Mouse (Mus musculus) heart, embryonic 10.5 days (tissue): ENCODE measurements around the gene Pdgfb. TPM values are rescaled to one million over a fixed set of nuclear protein-coding genes. Genes with fewer than 3 reads are reported as not detected.

Experiments used
- DNase-seq: peaks from one replicate; pipeline ENCODE4 v3.0.0-alpha.2; 2017; ENCODE audit warnings: low spot score
- H3K27ac ChIP-seq: fragments of 300-500 bp; sonication (generic); 2 replicates; pipeline ENCODE4 v1.5.1; 2016; ENCODE audit warnings: mild to moderate bottlenecking
- H3K27me3 ChIP-seq: fragments of 300-500 bp; sonication (generic); 2 replicates; pipeline ENCODE4 v1.6.1; 2016; ENCODE audit warnings: mild to moderate bottlenecking; ENCODE audit not compliant: poor library complexity, insufficient read depth, severe bottlenecking
- H3K36me3 ChIP-seq: fragments of 300-500 bp; sonication (generic); 2 replicates; pipeline ENCODE4 v1.6.1; 2016; ENCODE audit warnings: mild to moderate bottlenecking, moderate library complexity
- H3K4me1 ChIP-seq: fragments of 300-500 bp; sonication (generic); 2 replicates; pipeline ENCODE4 v1.6.1; 2016; ENCODE audit warnings: mild to moderate bottlenecking
- H3K4me3 ChIP-seq: fragments of 300-500 bp; sonication (generic); 2 replicates; pipeline ENCODE4 v1.5.1; 2016; ENCODE audit warnings: mild to moderate bottlenecking, moderate library complexity
- H3K9me3 ChIP-seq: fragments of 300-500 bp; sonication (generic); 2 replicates; pipeline ENCODE4 v1.6.1; 2016; ENCODE audit warnings: mild to moderate bottlenecking, moderate library complexity
- WGBS: fragments of 180-500 bp; shearing (Covaris S2); methylation state at CpG from one replicate; pipeline ENCODE4 v1.1.7; 2016; 5-methylcytosine and 5-hydroxymethylcytosine counted together
- polyA plus RNA-seq: library from polyadenylated mRNA; unstranded; fragments of >200 nt; fragmentation: Nextera tagmentation; extraction: Ambion mirVana; gene quantifications from 2 replicates; pipeline ENCODE4 v1.2.1, GENCODE M21; 2016

Pdgfb gene
- polyA plus RNA-seq, 1 experiment from 2014 or later: 1.9 TPM

DNA sequence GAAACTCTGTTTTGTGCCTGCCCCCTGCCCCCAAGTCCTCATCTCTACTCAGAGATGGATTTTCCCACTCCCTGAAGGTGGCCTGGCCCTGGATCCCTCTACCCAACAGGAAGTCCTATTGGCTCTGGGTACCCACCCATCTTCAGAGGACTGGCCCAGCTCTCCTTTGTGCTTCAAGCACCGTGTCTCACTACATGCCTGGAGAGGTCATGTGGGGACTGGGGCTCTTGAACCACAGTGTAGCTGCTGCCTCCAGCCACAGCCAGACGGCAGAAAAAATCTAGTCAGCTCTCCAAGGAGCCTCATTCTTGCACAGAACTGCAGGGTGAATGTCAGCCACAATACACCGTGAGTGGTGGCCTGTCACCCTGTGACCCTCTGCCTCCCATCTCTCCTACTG lies 16.8 kb downstream of the Pdgfb start:
- Histone ChIP-seq H3K27ac (no peak overlapping the region), H3K36me3 (no peaks in the 10 kb centered on the region), H3K27me3 (peaks cover 14% of the 10 kb centered on the region), H3K4me1 (peaks cover 30% of the 10 kb centered on the region), H3K4me3 (no peak overlapping the region), H3K9me3 (no peaks in the 10 kb centered on the region)
- WGBS: 41% methylated on average over 3 of the region's 3 CpGs
- DNase-seq: no peak

DNA sequence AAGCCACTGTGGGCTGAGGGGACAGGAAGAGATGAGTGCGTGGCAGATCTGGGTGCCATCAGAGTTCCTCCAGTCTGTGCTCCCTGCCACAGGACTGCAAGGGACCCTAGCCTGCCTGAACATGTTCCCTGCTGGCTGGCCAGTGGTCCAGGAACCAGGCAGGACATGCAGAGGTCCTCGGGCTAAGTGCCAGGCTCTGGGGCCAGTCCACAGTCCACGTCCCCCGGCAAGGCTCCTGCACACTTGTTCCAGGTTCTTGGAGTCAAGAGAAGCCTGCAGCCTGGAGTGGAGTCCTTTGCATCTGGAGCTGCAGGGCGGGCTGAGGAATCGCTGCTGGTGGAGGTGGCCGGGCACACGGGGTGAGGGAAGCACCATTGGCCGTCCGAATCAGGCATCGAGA lies 18.0 kb downstream of the Pdgfb start:
- peaks cover 25% of the 10 kb centered on the region for H3K4me1 ChIP-seq
- H3K27me3 ChIP-seq: peaks cover 19% of the 10 kb centered on the region
- no peak overlapping the region for H3K27ac ChIP-seq
- no peaks in the 10 kb centered on the region for H3K9me3 ChIP-seq
- WGBS: 92% methylated on average over 11 of the region's 11 CpGs
- no peak for DNase-seq
- no peak overlapping the region for H3K4me3 ChIP-seq
- H3K36me3 ChIP-seq: no peaks in the 10 kb centered on the region

DNA sequence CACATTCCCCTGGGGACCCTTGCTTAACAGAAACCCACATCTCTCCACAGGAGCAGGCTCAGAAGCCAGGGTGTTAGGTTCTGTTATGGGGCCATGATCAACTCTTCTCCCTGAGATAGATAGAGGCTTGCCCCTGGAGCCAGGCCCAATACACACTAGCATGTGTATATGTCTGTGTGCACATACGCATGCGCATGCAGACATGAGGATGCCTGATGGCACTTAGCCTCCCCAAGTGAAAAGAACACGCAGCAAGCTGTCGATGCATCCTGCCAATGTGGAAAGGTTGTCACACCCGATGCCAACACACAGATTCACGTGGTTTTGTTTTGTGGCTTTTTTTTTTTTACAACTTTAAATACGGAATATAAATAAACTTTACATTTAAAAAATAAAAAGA lies 19.2 kb downstream of the Pdgfb start:
- DNase-seq: no peak
- peaks cover 15% of the 10 kb centered on the region for H3K4me1 ChIP-seq
- 89% methylated on average over 7 of the region's 7 CpGs for WGBS
- no peaks in the 10 kb centered on the region for H3K36me3 ChIP-seq
- peaks cover 20% of the 10 kb centered on the region for H3K27me3 ChIP-seq
- H3K9me3 ChIP-seq: no peaks in the 10 kb centered on the region
- H3K27ac ChIP-seq: no peak overlapping the region
- H3K4me3 ChIP-seq: no peak overlapping the region

DNA sequence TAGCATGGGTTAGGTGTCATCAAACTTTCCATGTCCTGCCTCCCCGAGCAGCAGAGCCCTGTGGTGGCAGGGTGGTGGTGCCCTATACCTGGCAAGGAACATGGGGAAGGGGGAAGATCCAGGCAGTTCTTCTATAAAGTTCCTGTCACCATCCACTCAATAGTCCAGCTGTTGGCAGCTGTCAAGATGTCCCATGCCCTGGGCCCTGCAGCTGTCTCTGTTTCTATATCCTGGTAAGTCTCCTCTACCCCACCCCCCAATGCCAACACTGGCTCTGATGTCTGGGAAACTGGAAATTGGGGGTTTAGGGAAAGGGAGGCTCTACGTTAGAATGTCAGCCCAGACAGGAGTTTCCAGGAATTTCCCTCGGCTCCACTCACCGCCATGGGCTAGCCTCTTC lies 20.2 kb downstream of the Pdgfb start:
- H3K27me3 ChIP-seq: peaks cover 23% of the 10 kb centered on the region
- H3K27ac ChIP-seq: no peak overlapping the region
- H3K9me3 ChIP-seq: no peaks in the 10 kb centered on the region
- H3K36me3 ChIP-seq: no peaks in the 10 kb centered on the region
- no peak for DNase-seq
- H3K4me3 ChIP-seq: no peak overlapping the region
- 76% methylated on average over 4 of the region's 4 CpGs for WGBS
- H3K4me1 ChIP-seq: peaks cover 9% of the 10 kb centered on the region; the same call in 1 of the 2 replicates

DNA sequence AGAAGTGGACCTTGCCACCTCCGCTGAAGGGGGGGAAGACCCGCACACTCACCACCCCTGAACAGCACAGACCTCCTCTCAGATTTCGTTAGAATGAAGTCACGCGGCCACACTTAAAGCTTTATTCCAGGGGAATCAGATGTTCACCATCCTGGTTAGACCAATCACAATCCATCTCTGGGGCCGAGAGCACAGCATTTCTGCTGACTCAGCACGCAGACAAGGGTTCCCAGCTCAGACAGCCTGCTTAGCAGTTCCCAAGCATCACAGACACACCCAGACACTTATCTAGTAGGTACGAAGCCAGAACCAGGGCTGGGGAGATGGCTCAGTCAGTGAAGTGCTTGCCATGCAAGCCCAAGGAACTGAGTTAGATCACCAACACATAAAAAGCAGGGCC lies 28.6 kb downstream of the Pdgfb start:
- Histone ChIP-seq H3K27ac (no peak overlapping the region), H3K4me1 (peaks cover 18% of the 10 kb centered on the region), H3K4me3 (no peak overlapping the region), H3K27me3 (peaks cover 18% of the 10 kb centered on the region), H3K36me3 (no peaks in the 10 kb centered on the region), H3K9me3 (no peaks in the 10 kb centered on the region)
- WGBS: 71% methylated on average over 8 of the region's 8 CpGs
- no peak for DNase-seq

DNA sequence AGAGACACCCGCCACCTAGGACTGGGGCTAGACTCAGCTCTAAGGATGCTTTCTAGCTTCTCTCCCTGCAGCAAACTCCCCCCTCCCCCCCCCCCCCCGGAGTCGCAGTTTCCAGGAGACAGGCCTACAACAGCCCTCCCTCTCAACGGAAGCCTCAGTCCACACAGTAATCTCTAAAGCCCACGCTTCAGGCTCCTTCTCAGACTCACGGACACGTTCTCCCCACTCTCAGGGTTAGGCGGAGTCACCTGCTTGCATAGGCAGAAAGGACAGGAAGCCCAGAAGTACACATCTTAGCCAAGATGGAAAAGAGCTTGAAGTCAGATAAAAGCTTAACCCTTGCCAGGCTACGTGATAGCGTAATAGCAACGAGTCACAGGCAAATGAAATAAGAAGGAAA lies 29.3 kb downstream of the Pdgfb start:
- Histone ChIP-seq H3K27ac (no peak overlapping the region), H3K36me3 (no peaks in the 10 kb centered on the region), H3K4me1 (peaks cover 23% of the 10 kb centered on the region)

DNA sequence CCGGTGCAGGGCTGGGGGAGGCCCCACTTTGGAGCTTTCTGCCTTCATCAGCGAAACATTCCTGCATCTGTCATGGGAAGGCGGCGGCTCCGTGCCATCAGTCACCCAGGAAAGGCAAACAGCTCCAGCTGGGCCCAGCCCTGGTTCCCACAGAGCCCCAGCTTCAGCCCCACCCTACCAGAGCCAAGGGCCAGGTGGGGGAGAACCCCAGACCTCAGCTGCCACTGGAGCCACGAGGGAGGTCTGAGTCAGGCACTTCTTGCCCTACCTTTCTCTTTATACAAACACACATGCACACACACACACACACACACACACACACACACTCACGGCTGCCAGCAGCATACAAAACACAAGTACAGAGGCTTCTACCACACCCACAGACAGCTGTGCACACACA lies 30.6 kb downstream of the Pdgfb start:
- WGBS: 44% methylated on average over 7 of the region's 7 CpGs
- Histone ChIP-seq H3K27ac (peak overlapping the region; percentile 42; the same call in 1 of the 2 replicates), H3K4me3 (no peak overlapping the region), H3K27me3 (peaks cover 17% of the 10 kb centered on the region), H3K36me3 (no peaks in the 10 kb centered on the region), H3K4me1 (peaks cover 23% of the 10 kb centered on the region), H3K9me3 (no peaks in the 10 kb centered on the region)
- no peak for DNase-seq

More for the DNA sequence above, 29.3 kb downstream of the Pdgfb start:
- DNase-seq: no peak
- peaks cover 19% of the 10 kb centered on the region for H3K27me3 ChIP-seq
- no peaks in the 10 kb centered on the region for H3K9me3 ChIP-seq
- no peak overlapping the region for H3K4me3 ChIP-seq
- 49% methylated on average over 11 of the region's 11 CpGs for WGBS

DNA sequence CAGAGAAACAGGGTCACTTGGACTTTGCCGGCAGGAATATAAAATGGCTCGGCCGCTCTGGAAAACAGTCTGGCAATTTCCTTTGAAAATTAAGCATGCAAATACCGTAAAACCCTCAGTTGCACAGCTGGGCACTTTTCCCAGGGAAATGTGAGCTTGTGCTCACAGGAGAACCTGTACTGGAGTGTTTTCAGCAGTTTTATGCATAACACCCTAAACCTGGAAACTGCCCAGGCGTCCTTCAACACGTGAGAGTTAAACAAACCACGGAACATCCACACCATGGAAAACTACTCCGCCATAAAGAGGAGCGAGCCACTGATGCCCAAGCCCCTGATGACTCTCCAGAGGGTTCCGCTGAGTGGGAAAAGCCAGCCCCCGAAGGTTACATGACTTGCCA lies 34.1 kb downstream of the Pdgfb start:
- Histone ChIP-seq H3K27me3 (peaks cover 17% of the 10 kb centered on the region), H3K4me3 (no peak overlapping the region), H3K36me3 (no peaks in the 10 kb centered on the region), H3K27ac (no peak overlapping the region), H3K9me3 (no peaks in the 10 kb centered on the region), H3K4me1 (peaks cover 20% of the 10 kb centered on the region)
- DNase-seq: no peak
- WGBS: 69% methylated on average over 11 of the region's 11 CpGs

DNA sequence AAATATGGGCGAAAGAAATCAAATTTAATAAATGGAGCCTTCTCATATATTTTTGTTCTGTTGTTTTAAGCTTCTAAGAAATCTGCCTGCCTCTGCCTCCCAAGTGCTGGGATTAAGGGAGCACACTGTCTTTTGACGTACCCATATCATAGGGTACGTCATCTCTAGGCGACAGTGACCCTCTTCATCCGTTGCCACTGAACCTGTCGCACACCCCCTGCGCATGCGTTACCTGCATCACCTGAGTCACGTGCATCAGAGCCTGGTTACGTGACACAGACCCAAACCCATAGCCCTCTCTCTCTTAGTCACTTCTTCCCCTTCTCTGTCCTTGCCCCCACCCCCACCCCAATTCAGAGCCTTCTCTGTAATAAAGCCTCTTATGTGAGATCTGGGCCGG lies 42.6 kb downstream of the Pdgfb start:
- Histone ChIP-seq H3K9me3 (no peaks in the 10 kb centered on the region), H3K36me3 (no peaks in the 10 kb centered on the region), H3K4me1 (no peaks in the 10 kb centered on the region), H3K27ac (no peak overlapping the region), H3K27me3 (no peaks in the 10 kb centered on the region), H3K4me3 (no peak overlapping the region)
- DNase-seq: no peak
- WGBS: 91% methylated on average over 11 of the region's 11 CpGs

DNA sequence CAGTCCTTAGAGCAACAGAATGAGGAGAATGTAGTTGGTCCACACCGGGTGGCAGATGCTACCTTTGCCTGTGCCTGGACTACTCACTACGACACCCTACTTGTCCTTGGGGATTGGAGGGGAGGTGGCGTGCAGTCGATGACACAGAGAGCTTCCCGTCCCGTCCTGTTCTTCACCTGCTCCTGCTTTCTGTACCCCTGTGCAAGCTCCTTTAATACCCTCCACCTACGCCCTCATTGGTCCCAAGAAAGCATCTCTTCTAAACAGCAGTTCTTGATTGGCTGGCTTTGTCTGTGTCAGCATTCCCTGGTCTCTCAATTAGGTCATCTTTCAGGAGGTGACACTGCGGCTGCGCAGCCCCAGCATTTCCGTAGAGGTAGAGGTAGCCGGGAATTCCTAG lies 43.8 kb downstream of the Pdgfb start, which contains the start of gene Cbx7:
TSS of gene Cbx7 (minus strand) at position 180 of the 400 bp plus-strand sequence.
- 93% methylated on average over 11 of the region's 11 CpGs for WGBS
- DNase-seq: no peak
- H3K36me3 ChIP-seq: no peaks in the 10 kb centered on the region
- H3K27me3 ChIP-seq: no peaks in the 10 kb centered on the region
- H3K4me1 ChIP-seq: no peaks in the 10 kb centered on the region
- H3K27ac ChIP-seq: no peak within 1 kb of the TSS
- no peak within 1 kb of the TSS for H3K4me3 ChIP-seq
- H3K9me3 ChIP-seq: no peaks in the 10 kb centered on the region

DNA sequence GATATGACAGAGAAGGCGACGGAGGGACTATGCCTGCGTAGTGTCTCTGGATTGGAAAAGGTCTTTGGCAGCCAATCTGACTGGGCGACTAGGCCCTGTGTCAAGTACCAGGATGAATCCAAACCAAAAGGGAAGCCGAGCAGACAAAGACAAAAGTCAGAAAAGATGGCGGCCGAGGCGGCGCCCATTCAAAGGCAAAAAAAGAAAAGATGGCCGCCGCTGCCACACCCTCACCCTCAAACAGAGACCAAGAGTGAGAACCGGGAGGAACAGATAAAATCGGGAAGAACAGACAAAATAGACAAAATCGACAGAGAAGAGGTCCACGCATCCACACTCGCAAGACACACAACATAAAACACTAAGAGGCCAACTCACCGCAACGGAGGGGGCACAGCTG lies 44.3 kb downstream of the Pdgfb start:
- Histone ChIP-seq H3K4me3 (no peak overlapping the region), H3K27ac (no peak overlapping the region), H3K27me3 (no peaks in the 10 kb centered on the region), H3K36me3 (no peaks in the 10 kb centered on the region), H3K9me3 (no peaks in the 10 kb centered on the region), H3K4me1 (no peaks in the 10 kb centered on the region)
- 92% methylated on average over 18 of the region's 18 CpGs for WGBS
- no peak for DNase-seq

DNA sequence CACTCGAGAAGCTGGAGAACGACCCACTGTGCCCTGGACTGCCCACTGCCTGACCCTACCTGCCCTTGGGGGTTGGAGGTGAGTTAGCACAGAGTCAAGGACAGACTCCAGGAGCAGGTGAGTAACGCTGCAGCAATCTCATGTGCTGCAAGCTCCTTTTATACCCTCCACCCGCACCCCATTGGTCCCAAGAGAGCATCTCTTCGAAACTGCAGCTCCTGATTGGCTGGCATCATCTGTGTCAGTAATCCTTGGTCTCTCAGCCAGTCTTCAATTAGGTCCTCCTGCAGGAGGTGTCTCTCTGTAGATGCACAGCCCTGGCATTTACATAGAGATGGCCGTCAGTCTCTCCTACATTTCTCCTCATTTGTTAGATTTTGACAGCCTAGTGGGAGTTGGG lies 47.4 kb downstream of the Pdgfb start:
- 79% methylated on average over 6 of the region's 6 CpGs for WGBS
- H3K4me1 ChIP-seq: no peaks in the 10 kb centered on the region

DNA sequence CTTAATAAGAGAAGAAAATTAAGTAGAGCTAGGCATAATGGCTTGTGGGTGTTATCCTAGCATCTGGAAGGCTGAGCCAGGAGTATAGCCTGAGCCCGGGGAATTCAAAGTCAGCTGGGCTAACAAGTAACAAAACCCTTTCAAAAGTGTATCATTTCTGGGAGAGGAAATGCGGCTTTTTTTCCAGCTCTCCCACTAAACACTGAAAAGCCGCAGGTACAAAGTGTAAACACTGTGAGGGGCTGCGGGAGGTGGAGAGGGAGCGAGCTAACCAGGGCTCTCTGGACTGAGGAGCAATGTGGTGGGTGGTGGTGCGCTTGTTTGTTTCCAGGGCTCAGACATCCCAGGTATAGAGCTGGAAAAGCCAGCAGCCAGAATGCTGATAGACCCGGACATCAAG lies 50.4 kb downstream of the Pdgfb start:
- peaks cover 7% of the 10 kb centered on the region; the same call in 1 of the 2 replicates for H3K4me1 ChIP-seq
- no peak overlapping the region for H3K27ac ChIP-seq
- no peaks in the 10 kb centered on the region for H3K9me3 ChIP-seq
- H3K27me3 ChIP-seq: no peaks in the 10 kb centered on the region
- no peak for DNase-seq
- no peak overlapping the region for H3K4me3 ChIP-seq
- no peaks in the 10 kb centered on the region for H3K36me3 ChIP-seq
- 87% methylated on average over 7 of the region's 7 CpGs for WGBS

More for the DNA sequence above, 47.4 kb downstream of the Pdgfb start:
- H3K9me3 ChIP-seq: no peaks in the 10 kb centered on the region
- H3K4me3 ChIP-seq: no peak overlapping the region
- no peaks in the 10 kb centered on the region for H3K27me3 ChIP-seq
- H3K36me3 ChIP-seq: no peaks in the 10 kb centered on the region
- no peak overlapping the region for H3K27ac ChIP-seq
- DNase-seq: no peak

DNA sequence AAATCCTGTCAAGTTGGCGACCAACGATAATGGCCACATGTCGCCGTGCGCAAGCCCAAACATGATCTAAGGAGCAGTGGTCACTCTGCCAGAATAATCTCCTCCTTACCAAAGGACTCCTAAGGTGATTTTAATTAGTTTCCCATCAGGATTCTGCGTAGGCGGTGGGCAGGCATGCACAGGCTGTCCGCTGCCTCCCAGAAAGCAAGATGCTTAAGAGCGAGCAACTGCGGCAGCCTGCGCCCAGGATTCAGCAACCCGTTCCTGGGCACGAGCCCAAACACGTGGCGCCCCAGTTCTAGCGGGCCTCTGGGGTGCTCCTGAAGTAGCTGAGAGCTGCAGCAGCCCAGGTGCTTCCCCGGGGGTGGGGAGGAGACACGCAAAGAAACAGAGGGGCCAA lies 52.1 kb downstream of the Pdgfb start:
- H3K36me3 ChIP-seq: no peaks in the 10 kb centered on the region
- no peak overlapping the region for H3K4me3 ChIP-seq
- H3K9me3 ChIP-seq: no peaks in the 10 kb centered on the region
- peaks cover 2% of the 10 kb centered on the region; the same call in 1 of the 2 replicates for H3K27me3 ChIP-seq
- peaks cover 7% of the 10 kb centered on the region; the same call in 1 of the 2 replicates for H3K4me1 ChIP-seq
- H3K27ac ChIP-seq: no peak overlapping the region
- 87% methylated on average over 18 of the region's 18 CpGs for WGBS
- DNase-seq: no peak
